Mouse (Mus musculus): Measurements from ENCODE around the gene Cln6.
A peak's percentile ranks its signal among the peaks of the same experiment; 100 is the strongest.
"Not testable (repeated sequence)": the region's sequence is repeated elsewhere in the genome, so short reads cannot be mapped to it uniquely, and the experiment has no call there.

Cln6 gene

DNA sequence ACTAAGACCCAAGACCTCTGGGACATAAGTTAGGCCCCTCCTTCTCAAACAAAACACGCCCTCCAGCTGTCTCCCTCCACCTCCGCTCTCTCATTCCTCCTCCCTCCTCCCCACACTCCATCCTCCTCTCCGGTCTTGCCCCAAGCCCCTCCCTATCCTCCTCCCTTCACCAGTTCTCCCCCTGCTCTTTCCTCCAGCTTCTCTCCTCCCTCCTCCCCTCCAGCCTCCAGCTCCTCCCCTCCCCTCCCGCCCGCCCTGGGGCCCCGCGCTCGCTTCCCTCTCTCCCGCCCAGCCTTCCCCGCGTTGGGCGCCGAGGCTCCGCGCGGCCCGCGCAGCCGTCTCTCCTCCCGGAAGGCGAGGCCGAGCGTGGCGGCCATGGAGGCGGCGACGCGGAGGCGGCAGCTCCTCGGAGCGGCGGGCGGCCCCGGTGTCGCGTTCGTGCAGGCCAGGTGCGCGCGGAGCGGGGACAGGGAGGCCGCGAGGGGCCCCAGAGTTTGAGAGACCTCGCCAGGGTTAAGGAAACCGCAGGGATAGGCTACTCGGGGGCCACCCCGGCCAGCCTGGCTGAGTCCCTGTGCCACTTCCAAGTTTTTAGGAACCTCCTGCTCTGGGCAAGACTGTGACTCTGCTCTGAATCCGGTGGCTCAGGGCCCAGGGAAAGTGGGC is at the start of gene Cln6:
Cln6 (plus strand) TSS at position 280 of the 666 bp plus-strand sequence.
- peak; percentile 29 to 47 for DNase-seq (ENCODE audit: low spot score in 2 of 2)

DNA sequence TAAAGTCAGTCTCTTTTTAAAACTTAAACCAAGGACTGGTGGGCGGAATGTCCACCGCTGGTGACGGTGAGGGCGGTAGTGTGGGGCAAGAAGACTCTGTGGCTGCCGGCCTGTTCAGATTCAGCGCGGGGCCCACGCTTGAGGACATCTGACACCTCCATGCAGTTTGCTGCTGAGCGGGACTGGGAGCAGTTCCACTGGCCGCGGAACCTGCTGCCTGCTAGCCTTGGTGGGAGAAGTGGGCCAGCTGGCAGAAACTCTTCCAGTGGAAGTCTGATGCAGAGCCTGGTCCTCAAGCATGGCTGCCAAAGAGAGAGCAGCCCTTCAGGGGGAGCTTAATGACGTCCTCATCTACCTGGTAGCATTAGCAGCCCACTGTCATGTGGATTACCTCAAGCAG is 48.7 kb upstream of the Cln6 start:
- no peak for DNase-seq (ENCODE audit: low spot score in 2 of 2)

DNA sequence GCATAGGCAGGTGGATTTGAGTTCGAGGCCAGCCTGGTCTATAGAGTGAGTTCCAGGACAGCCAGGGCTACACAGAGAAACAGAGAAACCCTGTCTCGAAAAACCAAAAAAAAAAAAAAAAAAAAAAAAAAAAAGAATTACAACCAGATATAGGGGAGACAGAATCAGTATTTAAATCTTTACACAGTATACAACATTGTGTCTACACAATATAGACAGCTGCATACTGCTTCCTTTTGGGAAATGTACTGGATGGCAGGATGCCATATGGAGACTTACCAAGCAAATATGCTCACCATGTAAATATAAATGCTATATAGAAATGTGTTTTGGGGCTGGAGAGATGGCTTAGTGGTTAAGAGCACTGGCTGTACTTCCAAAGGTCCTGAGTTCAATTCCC is 39.4 kb upstream of the Cln6 start:
- DNase-seq (ENCODE audit: low spot score in 2 of 2): not testable (repeated sequence)

DNA sequence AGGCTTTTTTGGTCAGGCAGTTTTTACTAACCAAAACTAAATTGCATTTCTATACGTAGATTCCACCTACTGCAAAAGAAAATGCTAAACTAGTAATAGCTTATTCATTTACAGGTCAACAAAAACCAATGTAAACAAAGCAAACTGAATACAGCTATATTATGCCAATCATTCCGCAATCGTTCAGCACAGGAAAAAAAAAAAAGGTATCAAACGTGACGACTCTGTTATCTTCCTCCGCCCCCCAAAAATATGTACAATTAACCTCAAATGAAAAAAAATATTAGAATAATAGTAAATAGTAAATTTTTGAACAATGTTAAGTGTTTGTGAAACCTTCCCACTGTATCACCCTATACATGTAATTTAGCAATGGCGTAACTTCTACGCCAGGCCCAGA is 28.5 kb upstream of the Cln6 start:
- DNase-seq (ENCODE audit: low spot score in 2 of 2): no peak

DNA sequence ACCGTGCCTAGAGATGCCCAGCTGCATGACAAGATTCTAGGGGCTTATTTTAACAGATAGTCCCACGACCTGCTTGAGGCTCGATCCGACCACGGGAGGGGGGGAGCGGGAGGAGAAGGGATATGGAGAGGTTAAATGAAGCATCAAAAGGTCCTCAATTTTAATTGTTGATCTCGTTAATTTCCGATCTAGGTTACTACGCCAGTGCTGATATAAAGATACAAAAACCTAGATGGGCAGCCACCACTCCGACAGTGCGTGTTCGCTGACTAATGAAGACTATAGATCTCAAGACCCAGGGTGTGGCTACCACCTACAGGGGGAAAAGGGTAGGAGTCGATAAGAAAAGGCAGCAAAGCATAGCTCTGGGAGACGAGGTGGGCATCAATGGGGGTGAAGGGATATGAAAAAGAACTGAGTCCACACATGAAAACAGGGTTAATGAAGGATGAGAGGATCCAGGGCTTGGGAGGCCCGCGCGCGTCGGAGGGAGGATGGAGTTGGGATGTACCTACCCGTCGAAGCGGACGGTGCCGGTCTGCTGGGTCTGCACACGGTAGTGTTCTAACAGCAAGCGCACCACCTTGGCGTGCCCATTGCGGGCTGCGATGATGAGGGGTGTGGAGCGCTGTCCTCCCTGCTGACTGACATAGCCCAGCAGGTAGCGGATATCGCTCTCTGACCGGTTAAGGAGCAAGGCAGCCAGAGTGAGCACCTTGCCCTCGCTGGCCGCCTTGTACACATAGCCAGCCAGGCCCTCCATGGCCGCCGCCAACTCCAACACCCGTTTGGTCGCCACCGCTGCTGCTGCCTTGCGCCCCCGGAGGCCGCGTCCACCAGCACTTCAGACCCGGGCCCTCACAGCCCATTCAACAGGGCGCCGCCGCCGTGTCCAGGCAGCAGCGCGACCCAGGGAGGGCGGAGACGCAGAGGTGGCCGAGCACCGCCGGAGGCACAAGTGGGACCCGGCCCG is 27.8 kb upstream of the Cln6 start:
- DNase-seq (ENCODE audit: low spot score in 2 of 2): peak in 1 of 2 experiments; percentile 19

DNA sequence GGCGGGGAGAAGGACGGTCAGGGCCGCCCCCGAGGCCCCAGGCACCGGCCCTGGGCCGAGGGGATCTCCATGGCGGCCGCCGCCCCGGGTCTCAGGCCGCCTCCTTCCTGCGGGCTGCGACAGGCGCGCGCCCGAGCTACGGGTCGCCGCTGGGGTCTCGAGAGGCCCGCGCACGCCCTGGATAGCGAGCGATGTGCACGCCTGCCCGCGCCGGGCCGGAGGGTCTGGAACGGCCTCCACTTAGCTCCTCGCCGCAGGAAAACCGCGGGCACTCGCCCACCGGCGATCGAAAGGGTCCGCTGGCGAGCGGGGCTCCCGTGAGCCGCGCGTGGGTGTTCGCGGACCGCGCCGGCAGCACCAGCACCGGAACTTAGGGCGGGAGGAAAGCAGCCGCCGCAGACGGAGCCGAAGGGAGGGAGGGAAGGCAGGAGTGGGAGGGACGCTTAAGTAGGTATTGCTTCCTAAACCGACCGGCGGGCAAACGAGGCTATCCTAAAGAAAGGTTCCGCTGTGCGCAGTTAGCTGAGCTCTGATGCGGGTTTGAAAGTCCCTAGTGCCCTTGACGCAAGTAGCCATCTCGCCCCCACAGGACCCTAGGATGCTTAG is 27.0 kb upstream of the Cln6 start, which contains the start of gene Fem1b:
Fem1b (minus strand) TSS at position 419 of the 606 bp plus-strand sequence.
- peak; percentile 85 to 87 for DNase-seq (ENCODE audit: low spot score in 2 of 2)

DNA sequence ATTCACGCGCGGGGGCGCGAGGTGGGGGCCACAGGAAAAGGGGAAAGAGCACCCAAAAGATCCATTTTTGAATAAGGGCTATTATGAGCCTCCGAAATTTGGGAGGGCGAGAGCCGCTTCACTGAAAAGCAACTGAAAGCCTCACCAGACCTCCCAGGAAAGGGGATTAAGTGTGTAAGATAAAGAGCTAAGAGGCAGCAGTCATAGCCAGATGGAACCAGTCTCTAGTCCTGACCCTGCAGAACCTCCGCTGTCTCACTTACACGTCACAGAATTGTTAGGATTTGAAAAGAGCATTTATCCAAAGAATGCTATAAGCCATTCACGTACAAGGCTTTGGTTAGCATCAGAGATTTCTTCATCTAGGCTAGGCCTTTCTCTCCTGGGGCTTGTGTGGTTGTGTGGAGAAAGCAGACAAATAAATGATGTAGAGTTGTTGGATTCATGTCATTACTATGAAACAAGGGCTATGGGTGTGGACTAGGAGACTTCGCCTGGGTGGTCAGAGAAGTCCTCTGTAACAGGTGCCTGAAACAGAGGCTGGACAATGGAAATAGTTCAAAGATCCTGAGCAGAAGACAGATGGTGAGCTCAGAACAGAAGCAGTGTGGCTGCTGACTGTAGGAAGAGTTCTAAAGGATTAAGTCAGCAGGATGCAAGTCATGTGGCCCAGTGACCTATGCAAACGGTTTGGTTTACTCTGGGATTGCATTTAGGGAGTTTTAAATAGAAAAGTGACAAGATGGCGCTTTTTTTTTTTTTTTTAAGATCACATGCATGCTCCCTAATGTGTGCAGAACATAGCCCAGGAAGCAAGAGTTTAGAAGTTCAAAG is 26.2 kb upstream of the Cln6 start:
- no peak for DNase-seq (ENCODE audit: low spot score in 2 of 2)

DNA sequence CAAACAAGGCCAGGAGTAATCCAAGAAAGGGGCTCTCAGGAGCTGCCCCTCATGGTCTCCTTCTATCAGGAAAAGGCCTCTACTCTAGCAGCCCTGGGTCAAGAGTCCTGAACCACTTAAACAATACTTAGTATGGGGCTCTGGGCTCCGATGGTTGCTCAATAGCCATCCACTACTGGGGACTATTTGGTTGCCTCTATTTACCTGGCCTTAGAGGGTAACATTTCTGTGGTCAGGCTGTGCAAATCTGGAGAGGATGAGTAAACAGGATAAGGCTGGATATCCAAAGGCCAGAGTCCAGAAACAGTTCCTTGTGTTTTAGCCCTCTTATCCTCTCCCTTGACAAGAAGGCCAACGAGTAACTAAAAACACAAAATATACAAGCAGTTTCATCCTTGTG is 23.8 kb upstream of the Cln6 start:
- DNase-seq (ENCODE audit: low spot score in 2 of 2): no peak

DNA sequence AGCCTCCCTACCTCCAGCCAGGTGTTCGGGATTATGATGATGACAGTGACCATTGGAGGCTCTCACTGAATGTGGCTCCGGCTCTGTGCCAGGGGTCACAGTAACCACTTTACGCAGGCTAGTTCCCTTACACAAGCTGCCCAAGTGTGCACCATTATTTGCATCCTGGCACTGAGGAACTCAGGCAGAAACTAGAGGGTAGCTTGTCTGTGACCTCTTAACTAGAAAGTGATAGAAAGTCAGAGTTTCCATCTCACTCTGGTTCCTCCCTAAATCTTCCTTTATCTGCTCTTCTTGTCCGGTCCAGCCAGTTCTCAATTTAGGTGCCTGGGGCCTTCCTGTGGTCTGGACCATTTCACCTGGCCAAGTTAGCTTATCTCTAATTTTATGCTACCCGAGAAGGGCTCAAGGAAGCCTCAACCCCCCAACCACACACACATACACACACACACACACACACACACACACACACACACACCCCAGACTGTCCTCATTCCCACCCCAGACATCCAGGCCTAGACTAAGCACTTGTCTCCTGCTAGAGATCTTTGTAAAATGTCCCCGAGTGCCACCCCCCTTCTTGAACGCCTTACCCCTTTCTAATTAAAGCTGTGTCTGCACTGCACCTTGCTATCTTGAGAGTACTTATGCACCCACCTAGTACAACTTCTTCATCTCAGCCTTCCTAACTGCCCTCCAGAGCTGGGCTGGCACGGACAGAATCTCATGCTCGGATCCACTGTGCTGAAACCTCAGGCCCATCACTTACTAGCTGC is 22.1 kb upstream of the Cln6 start:
- DNase-seq (ENCODE audit: low spot score in 2 of 2): no peak

DNA sequence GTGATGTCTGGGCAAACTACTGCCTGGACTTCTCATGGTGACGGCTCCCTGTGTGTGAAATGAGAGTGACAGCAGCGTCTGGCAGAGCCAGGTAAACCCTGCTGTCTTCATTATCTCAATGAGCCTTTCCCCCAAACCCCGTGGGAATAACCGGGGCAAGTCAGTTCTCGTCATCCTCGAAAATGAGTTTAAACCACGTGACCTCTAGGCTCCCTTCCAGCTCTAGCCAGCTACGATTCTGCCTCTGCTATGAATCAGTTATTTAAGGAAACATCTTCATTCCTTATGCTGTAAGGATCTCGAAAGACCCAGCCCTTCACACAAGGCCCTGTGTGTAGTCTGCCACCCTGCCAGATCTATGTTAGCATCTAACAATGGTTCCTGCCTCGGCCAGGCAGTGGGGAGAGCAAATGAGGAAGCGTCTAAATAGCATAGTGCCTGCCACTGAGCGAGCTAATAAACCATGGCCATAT is 21.4 kb upstream of the Cln6 start:
- DNase-seq (ENCODE audit: low spot score in 2 of 2): no peak

DNA sequence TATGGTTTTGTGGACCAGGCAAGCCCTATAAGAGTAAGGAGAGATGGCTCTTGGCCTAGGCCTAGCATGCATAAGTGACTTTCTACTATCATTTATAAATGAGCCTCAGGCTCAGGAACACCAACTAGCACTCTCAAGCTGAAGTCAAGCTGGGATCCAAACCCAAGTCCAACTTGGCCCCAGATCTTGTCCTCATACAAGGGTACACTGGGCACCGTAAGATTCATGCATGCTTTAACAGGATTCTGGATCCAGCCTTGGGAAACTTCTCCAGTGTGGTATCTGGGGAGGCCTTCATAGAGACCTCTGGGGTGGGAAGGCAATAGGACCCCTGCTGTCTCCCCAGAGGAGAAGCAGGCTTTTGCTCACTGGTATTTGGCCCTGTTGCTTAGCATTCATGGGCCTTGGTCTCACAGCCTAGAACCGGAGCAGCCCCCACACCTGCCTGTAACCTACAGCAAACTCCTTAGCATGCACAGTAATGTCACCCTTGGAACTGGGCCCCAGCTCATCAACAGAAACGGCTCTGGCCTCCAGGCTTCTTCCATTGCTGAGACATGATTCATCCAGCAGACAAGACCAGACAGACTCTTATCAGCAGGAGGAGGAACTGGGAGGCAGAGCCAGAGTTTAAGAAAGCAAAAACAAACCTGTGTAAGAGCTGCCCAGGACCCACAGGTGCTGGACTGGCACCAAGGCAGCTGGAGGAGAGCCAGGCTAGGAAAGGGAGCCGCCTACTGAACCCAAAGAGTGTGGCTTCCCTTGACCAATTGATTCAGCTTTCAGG is 20.6 kb upstream of the Cln6 start:
- DNase-seq (ENCODE audit: low spot score in 2 of 2): no peak

DNA sequence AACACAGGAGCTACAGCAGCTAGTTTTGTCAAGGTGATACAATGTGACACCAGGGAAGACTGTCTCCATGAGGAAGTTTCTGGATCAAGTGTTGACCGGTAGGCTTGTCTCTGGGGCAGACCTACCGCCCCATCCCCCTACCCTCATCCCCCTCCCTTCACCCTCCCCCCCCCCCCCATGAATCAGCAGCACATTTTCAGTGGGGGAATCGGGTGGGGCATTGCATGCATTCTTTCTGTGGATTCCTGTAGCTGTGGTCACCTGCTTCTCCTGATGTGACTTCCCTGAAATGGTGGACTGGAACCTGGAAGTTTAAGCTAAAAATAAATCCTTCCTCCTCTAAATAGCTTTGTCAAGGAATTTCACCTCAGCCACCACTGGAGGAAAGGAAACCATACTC is 19.1 kb upstream of the Cln6 start:
- no peak for DNase-seq (ENCODE audit: low spot score in 2 of 2)

DNA sequence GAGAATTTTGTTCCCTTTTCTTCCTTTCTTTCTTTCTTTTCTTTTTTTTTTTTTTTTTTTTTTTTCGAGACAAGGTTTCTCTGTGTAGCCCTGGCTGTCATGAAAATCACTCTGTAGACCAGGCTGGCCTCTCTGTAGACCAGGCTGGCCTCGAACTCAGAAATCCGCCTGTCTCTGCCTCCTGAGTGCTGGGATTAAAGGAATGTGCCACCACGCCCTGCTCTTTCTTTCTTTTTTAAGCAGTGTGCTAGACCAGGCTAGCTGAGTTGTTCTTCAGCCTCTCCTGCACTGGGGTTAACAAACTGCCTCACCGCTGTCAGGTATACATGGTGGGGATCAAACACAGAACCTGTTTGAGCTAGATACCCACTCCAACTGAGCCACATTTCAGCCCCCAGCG is 18.7 kb upstream of the Cln6 start:
- not testable (repeated sequence) for DNase-seq (ENCODE audit: low spot score in 2 of 2)

DNA sequence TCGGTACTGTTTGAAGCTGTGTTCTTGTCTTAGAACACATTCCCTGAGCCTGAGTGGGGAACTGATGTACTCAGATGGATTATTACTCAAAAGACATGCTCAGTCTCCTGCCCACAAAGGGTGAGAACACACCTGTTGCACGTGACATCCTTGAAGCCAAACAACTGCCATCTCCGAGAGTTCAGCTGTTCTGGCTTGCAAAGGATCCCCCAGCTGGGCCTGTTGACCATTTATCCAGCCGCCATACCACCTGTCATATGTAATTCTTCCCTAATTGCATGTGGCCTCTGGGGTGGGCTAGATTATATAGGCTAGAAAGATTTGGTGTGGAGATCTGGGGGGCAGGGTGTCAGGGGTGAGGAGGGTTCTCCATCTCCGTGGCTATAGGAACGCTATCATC is 17.8 kb upstream of the Cln6 start:
- DNase-seq (ENCODE audit: low spot score in 2 of 2): no peak

DNA sequence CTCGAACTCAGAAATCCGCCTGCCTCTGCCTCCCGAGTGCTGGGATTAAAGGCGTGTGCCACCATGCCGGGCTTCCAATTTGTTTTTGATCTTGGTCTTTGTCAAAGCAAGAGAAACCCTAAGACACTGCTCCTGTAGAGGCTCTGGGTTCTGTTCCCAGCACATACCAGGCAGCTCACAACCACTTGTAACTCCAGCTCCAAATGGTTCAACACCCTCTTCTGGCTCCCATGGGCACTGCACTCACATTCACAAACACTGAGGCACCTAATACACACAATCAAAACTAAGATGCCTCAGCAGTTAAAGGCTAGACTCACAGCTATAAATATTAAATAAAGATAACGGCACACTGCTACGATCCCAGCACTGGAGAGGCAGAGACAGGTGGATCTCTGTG is 16.8 kb upstream of the Cln6 start:
- DNase-seq (ENCODE audit: low spot score in 2 of 2): no peak

DNA sequence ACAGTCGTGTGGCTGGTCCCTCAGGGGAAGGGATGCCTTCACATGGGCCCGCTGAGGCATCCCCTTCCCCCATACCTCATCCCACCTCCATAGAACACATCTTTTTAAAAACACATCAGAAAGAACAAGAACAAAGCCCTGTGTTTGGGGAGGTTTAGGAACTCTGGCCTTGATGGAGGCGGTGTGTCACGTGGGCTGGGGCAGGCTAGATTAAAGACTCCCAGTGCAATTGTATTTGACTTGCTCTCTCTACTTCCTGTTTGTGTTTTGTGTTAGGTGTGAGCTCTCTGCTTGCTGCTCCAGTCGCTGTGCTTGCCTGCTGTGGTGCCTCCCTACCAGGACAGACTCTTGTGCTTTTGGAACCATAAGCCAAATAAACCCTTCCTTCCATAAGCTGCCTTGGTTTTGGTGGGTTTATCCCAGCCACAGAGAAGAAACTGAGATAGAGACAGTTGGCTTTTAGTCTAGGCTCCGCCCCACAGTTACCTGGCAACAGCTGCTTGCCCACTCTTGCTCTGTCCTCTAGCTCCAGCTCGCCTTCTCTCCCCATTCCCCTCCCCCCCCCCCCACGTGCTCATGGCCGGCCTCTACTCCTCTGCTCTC is 12.7 kb upstream of the Cln6 start:
- DNase-seq (ENCODE audit: low spot score in 2 of 2): no peak

DNA sequence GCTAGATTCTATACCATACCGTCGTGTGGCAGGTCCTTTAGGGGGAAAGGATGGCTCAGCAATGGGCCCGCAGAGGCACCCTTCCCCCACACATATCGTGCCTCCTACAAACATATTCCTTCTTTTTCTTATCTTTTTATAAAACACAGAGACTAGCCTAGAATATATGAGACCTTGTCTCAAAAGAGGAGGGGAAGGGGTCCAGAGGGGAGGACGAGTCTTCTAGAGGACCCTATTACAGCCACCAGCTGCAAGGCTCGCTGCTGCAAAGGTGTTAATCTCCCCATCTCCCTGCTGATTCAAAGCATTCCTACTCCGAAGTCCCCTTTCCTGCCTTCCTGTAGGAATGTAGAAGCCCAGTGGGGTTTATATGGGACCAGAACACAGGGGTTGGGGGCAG is 12.1 kb upstream of the Cln6 start:
- DNase-seq (ENCODE audit: low spot score in 2 of 2): no peak

DNA sequence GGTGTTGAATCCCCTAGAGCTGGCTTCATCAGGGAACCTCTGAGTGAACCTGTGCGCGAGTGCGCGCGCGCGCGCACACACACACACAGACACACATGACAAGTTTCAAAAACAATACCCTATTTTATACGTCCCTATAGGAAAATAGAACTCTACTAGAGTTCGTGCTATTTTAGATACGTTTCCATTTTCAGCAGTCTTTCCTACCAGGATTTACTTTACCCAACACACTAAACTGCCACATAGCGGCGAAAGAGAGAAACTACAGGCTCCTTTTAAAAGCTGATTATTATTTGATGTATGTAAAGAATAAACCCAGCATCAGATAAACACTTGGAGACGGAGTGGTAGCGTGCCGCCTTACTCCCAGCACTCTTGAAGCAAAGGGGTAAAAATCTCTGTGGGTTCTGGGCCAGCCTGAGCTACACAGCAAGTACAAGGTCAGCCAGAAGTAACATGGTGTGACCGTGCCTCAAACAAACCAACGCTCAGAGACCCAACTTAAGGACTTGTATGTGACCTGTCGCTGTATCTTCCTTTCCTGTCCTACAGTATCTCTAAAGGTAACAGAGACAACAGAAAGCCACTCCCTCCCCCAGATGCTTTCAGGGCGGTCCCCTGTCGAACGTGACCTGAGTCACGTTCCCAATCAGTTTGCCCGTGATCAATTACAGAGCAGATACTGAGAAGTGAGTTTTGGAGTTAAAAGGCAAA is 10.5 kb upstream of the Cln6 start:
- no peak for DNase-seq (ENCODE audit: low spot score in 2 of 2)

DNA sequence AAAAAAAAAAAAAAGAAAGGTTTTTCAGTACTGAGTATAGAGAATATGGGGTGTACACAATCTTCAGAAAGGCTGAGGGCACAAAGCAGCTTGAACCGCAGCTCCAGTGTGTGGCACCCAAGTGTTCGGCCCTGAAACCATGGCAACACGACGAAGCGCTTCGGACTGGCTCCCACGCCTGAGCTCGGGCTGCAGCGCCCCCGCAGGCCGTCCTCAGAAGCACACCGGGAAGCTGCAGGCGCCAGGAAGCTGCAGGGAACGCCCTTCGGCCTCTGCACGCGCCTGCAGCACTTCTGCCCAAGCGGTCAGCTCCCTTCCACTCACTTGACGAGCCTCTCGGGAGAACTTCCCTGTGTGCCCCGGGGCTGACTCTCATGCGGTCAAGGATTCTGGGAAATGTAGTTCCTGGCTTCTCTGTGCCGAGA is 9.9 kb upstream of the Cln6 start:
- DNase-seq (ENCODE audit: low spot score in 2 of 2): peak; percentile 86 to 89
